Mouse (Mus musculus) limb, embryonic 14.5 days (tissue): ENCODE results near the gene Traf3. TPM values are rescaled to one million over a fixed set of nuclear protein-coding genes. Genes with fewer than 3 reads are reported as not detected.

Source experiments
- ATAC-seq: fragments of 200-750 bp; cut with Nextera tagmentation; 2 replicates; pipeline ENCODE4 v1.8.0; 2017; ENCODE audit warnings: low read depth, moderate number of reproducible peaks, moderate TSS enrichment; ENCODE audit not compliant: low FRiP score
- DNase-seq: peaks from one replicate; pipeline ENCODE4 v3.0.0-alpha.2; 2015; ENCODE audit warnings: low spot score
- H3K27ac ChIP-seq: fragments of 300-500 bp; sonication (generic); replicated peaks from 2 replicates; pipeline ENCODE4 v1.5.1; 2014; ENCODE audit warnings: low read depth, mild to moderate bottlenecking, low read length, moderate library complexity, mixed read lengths
- H3K27me3 ChIP-seq: fragments of 300-500 bp; sonication (generic); 2 replicates; pipeline ENCODE4 v1.6.1; 2014; ENCODE audit warnings: low read length, mixed read lengths; ENCODE audit not compliant: control insufficient read depth, insufficient read depth
- H3K36me3 ChIP-seq: fragments of 300-500 bp; sonication (generic); 2 replicates; pipeline ENCODE4 v1.6.1; 2014; ENCODE audit warnings: mild to moderate bottlenecking, low read length, moderate library complexity, mixed read lengths; ENCODE audit not compliant: control insufficient read depth, insufficient read depth
- H3K4me1 ChIP-seq: fragments of 300-500 bp; sonication (generic); 2 replicates; pipeline ENCODE4 v1.6.1; 2014; ENCODE audit warnings: antibody characterized with exemption, low read length, mixed read lengths; ENCODE audit not compliant: control insufficient read depth, insufficient read depth
- H3K4me2 ChIP-seq: fragments of 300-500 bp; sonication (generic); replicated peaks from 2 replicates; pipeline ENCODE4 v1.6.1; 2014; ENCODE audit warnings: low read depth, mild to moderate bottlenecking, low read length, moderate library complexity; ENCODE audit not compliant: severe bottlenecking
- H3K4me3 ChIP-seq: fragments of 300-500 bp; sonication (generic); replicated peaks from 2 replicates; pipeline ENCODE4 v1.5.1; 2014; ENCODE audit warnings: low read length
- H3K9ac ChIP-seq: fragments of 300-500 bp; sonication (generic); 2 replicates; pipeline ENCODE4 v1.6.1; 2014; ENCODE audit warnings: mild to moderate bottlenecking, low read depth, low read length, moderate library complexity; ENCODE audit not compliant: severe bottlenecking
- H3K9me3 ChIP-seq: fragments of 300-500 bp; sonication (generic); 2 replicates; pipeline ENCODE4 v1.6.1; 2016; ENCODE audit warnings: low read length; ENCODE audit not compliant: control insufficient read depth
- POLR2A ChIP-seq: fragments of 200-500 bp; IDR thresholded peaks from 2 replicates; pipeline ENCODE4 v1.8.0; 2012; ENCODE audit warnings: inconsistent platforms, mild to moderate bottlenecking, moderate library complexity, borderline replicate concordance; ENCODE audit not compliant: insufficient read depth, insufficient read length; ENCODE audit errors: extremely low read depth
- WGBS: fragments of 180-500 bp; shearing (Covaris S2); extraction: QIAGEN DNeasy Blood & Tissue Kit; methylation state at CpG from one replicate; pipeline ENCODE4 v1.1.7; 2014; 5-methylcytosine and 5-hydroxymethylcytosine counted together
- polyA plus RNA-seq, 2 experiments: library from polyadenylated mRNA; depleted of rRNA in 1 of 2; stranded (reverse) in 1 of 2; unstranded in 1 of 2; fragments of >200 nt; fragmentation: Nextera tagmentation in 1 of 2; extraction: Ambion mirVana in 1 of 2; gene quantifications; 2 replicates each; pipeline versions ENCODE4 v1.2.1 to v1.2.3; 2012 to 2014

Traf3 gene
- polyA plus RNA-seq (2012; rRNA removed) (20.2 and 24.1 TPM in 2 replicates), polyA plus RNA-seq (2014; fragmentation: Nextera tagmentation; extraction: Ambion mirVana) (12.8 and 15.1 TPM in 2 replicates)

DNA sequence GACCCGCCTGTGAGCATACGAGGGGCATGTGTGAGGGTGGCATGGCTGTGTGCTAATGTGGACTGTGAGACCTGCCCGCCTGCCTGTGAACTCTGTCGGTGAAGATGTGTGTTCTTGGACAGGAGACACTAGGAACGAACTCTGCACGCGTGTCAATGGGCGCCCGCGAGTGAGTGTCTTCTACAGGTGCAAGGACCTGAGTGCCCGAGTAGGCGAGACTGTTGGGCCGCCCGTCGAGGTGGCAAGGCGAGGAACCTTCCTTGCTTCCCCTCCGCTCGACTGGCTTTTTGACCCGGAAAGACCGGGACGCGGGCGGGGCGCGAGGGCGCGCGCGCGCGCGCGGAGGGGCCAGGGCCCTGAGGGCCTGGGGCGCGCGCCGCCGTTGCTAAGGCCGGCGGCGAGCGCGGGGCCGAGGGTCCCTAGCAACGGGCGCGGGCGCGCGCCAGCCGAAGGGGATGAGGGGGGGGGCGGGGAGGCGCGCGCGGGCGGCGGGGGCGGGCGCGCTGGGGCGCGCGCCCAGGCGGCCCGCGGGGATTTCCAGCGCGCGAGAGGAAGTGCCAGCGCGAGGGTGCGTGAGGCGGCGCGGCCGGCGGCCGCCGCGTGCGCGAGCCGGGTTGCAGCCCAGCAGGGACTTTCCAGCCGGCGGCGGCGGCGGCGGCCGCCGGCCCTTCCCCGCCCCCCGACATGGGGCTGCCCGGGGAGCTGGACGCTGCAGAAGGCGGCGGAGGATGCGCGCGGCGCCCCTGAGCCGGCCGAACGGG lies at the start of gene Traf3:
Gene Traf3, plus strand, starts transcription at position 540 of the 761 bp plus-strand sequence.
- peak; percentile 58 for DNase-seq
- Histone ChIP-seq H3K9me3 (no peaks in the 10 kb centered on the region), H3K27ac (peak within 1 kb of the TSS; percentile 82), H3K9ac (peak within 1 kb of the TSS; percentile 86), H3K4me3 (peak within 1 kb of the TSS; percentile 79), H3K36me3 (no peaks in the 10 kb centered on the region), H3K27me3 (no peaks in the 10 kb centered on the region), H3K4me1 (peaks cover 22% of the 10 kb centered on the region), H3K4me2 (peak within 1 kb of the TSS; percentile 61)
- TF ChIP-seq POLR2A, result no peak
- ATAC-seq, result peak; percentile 49
- WGBS, result 11% methylated on average over 39 of the region's 105 CpGs

DNA sequence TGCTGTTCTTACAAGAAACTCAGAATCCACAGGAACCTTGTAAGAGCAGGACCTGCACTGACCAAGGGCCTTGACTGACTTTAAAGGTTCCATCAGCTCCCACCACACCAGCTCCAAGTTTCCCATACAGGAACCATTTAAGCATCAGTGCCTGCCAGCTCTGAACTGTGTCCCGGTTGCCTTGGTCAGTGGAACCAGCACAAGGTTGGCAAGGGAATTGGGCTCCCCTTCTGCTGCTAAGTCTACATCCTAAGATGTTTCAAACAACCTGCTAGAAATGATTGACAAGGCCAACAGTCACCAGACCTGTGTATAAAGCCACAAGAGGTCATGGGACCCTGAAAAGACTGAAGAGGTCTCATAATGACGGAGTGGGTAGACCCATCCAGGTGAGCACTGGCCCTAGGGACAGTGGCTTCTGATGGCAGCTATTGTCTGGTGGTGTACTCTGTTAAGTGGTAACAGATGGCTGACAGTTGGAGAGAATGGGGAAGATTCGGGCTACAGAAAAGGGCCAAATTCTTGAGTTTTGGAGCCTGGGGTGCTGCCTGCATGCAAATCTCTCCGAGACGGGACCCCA lies 46.6 kb upstream of the Traf3 start:
- no peaks in the 10 kb centered on the region for H3K27me3 ChIP-seq
- 92% methylated on average over 5 of the region's 5 CpGs for WGBS
- TF ChIP-seq POLR2A, result no peak
- DNase-seq (no peak), ATAC-seq (no peak)
- H3K36me3 ChIP-seq, result peaks cover 52% of the 10 kb centered on the region
- H3K27ac ChIP-seq, result no peak overlapping the region
- H3K4me3 ChIP-seq, result no peak overlapping the region
- no peak overlapping the region for H3K4me2 ChIP-seq
- no peaks in the 10 kb centered on the region for H3K4me1 ChIP-seq
- no peak overlapping the region for H3K9ac ChIP-seq
- no peaks in the 10 kb centered on the region for H3K9me3 ChIP-seq

DNA sequence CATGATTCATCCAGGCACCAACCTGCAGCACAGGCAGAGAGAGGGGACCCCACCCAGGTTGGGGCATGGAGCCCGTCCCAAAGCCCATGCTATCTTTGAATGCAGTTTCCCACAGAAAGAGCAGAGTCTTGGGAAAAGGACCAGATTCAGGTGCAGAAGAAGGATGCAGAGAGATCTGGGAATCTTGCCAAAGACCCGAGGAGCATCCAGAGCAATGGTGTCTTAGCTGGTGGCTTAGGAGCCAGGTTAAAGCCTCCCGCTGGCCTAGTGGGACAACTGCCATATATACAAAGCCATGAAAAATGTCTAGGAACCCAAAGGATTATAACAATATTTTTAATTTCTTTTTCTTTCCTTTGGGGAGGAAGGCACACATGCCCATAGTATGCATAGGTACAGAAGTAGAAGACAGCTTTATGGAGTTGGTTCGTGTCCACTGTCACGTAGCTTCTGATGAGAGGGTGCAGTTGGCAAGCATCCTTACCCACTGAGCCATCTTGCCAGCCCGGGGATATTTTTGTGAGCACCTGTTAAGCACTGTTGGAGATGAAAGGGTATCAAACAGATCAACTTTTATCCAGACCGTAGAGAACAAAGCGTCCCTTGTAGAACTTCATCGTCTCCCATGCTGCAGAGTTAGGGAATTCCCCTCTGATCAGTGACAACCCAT lies 45.1 kb upstream of the Traf3 start:
- no peaks in the 10 kb centered on the region for H3K9me3 ChIP-seq
- no peak overlapping the region for H3K27ac ChIP-seq
- no peaks in the 10 kb centered on the region for H3K27me3 ChIP-seq
- H3K4me3 ChIP-seq, result no peak overlapping the region
- no peak overlapping the region for H3K4me2 ChIP-seq
- peaks cover 40% of the 10 kb centered on the region for H3K36me3 ChIP-seq
- no peak for TF ChIP-seq POLR2A
- no peak for ATAC-seq
- H3K9ac ChIP-seq, result no peak overlapping the region
- no peaks in the 10 kb centered on the region for H3K4me1 ChIP-seq
- 92% methylated on average over 9 of the region's 9 CpGs for WGBS
- DNase-seq, result no peak

DNA sequence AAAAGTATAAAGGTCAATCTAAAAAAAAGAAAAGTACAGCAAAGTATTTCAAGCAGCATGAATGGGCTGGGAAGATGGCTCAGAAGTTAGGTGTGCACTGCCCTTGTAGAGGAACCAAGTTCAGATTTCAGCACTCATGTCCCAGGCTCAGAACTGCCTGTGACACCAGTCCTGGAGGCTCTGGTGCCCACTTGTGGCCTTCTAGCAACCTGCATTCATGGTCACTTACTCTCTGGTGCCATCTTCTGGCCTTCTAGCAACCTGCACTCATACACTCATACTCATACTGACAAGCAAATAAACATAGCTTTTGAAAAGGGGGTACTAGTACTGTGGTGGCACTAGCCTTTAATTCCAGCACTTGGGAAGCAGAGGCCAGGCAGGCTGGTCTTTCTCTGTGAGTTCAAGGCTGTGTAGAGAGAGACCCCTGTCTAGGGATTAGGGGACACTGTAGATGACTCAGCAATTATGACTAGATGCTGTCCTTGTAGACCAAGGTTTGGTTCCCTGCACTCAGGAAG lies 43.8 kb upstream of the Traf3 start:
- peaks cover 27% of the 10 kb centered on the region for H3K36me3 ChIP-seq
- ATAC-seq, result no peak
- no peak overlapping the region for H3K4me2 ChIP-seq
- no peak overlapping the region for H3K27ac ChIP-seq
- H3K9me3 ChIP-seq, result no peaks in the 10 kb centered on the region
- H3K9ac ChIP-seq, result no peak overlapping the region
- DNase-seq, result no peak
- no peaks in the 10 kb centered on the region for H3K4me1 ChIP-seq
- no peak overlapping the region for H3K4me3 ChIP-seq
- TF ChIP-seq POLR2A, result no peak
- H3K27me3 ChIP-seq, result no peaks in the 10 kb centered on the region

DNA sequence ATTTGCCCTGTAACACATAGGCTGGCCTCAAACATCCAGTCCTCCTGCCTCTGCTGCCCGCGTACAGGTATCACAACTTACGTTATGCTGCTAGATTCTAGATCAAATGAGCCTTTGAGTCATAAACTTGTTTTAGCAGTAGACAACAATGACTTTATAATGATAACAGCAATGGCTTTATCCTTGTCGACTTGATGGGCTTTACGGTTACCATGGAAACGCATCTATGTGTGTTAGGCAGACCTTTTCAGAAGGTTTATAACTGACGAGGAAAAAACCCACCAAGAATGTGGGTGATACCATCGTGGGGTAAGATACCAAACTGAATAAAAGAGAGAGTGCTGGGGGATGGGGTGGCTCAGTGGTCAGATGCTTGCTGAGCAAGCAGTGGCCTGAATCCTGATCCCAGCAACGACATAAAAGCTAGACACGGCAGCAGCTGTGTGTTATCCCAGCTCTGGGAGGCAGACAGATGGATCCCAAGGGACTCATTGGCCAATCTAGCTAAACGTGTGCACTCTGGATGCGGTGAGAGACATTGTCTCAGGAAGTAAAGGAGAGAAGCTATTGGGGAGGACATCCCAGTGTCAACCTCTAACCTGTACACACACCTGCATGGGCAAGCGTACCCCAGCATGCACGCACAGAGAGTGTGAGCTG lies 41.4 kb upstream of the Traf3 start:
- DNase-seq (no peak), ATAC-seq (no peak)
- WGBS, result 76% methylated on average over 14 of the region's 14 CpGs
- Histone ChIP-seq H3K9ac (no peak overlapping the region), H3K4me3 (no peak overlapping the region), H3K27ac (no peak overlapping the region), H3K4me1 (no peaks in the 10 kb centered on the region), H3K36me3 (peaks cover 8% of the 10 kb centered on the region; the same call in 1 of the 2 replicates), H3K4me2 (no peak overlapping the region), H3K27me3 (no peaks in the 10 kb centered on the region), H3K9me3 (no peaks in the 10 kb centered on the region)
- TF ChIP-seq POLR2A, result no peak
